Mouse (Mus musculus) layer of hippocampus, postnatal 36 days (tissue): ENCODE results near the gene Ralgapb. TPM values are rescaled to one million over a fixed set of nuclear protein-coding genes. Genes with fewer than 3 reads are reported as not detected.
A peak's percentile ranks its signal among the peaks of the same experiment; 100 is the strongest.

Source experiments
- DNase-seq, 2 experiments: peaks; one replicate each; pipeline ENCODE4 v3.0.0; 2022
- total RNA-seq, 2 experiments: library from RNA; stranded (reverse); gene quantifications; 2 replicates each; pipeline ENCODE4 v1.2.3; 2021

Ralgapb gene
- total RNA-seq, 2 experiments from 2014 or later, result 96.9 to 98.7 TPM

DNA sequence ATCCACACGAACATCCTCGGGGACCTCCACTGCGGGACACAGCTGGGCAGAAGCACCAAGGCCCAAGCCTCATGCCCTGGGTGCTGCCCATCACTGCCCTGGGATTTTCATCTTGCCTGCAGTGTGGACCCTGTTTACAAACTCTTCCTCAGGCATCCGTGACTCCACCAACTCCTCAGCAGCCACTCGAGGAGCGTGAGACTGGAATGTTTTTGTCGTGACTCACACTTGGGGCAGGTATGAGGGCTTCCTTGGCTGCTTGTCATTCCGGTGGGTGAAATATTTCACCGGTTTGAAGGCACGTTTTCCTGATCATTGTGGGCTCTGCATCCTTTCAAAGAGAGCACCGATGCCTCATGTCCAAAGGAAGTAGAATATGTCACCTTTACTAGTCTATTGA lies 109.4 kb downstream of the Ralgapb start:
- no peak for DNase-seq

DNA sequence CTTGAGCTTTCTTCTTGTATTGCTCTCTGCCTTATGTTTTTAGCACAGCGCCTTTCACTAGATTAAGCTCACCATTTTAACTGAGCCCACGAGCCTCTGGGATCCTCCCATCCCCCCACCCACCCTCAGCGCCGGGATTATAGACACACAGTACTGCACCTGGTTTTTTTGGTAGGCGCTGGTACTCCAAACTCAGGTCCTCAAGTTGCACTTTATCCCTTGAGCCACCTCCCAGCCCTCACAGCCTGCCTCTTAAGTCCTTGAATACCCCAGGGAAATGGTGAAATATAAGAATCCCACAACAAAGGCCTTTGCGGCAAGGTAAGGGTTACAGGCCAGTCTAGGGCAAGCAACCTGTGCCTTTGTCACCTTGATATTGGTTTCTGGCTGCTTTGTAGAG lies 110.2 kb downstream of the Ralgapb start:
- no peak for DNase-seq

DNA sequence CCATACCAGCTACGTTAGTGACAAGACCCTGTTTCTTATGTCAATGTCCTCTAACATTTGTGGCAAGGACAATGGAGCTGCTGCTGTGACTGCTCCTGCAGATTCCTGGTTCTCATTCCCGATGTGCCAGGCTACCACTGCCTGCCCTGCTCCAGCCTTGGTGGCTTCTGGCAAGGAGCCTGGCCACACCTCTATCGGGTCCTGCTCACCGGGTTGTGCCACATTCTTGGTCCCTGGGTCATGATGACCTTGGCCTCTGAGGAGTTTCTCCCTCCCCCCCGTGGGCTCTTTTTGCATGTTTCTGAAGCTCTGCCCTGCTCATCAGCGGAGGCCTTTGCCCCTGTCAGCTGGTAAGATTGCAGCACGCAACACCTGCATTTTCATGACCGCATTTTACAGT lies 113.4 kb downstream of the Ralgapb start:
- no peak for DNase-seq

DNA sequence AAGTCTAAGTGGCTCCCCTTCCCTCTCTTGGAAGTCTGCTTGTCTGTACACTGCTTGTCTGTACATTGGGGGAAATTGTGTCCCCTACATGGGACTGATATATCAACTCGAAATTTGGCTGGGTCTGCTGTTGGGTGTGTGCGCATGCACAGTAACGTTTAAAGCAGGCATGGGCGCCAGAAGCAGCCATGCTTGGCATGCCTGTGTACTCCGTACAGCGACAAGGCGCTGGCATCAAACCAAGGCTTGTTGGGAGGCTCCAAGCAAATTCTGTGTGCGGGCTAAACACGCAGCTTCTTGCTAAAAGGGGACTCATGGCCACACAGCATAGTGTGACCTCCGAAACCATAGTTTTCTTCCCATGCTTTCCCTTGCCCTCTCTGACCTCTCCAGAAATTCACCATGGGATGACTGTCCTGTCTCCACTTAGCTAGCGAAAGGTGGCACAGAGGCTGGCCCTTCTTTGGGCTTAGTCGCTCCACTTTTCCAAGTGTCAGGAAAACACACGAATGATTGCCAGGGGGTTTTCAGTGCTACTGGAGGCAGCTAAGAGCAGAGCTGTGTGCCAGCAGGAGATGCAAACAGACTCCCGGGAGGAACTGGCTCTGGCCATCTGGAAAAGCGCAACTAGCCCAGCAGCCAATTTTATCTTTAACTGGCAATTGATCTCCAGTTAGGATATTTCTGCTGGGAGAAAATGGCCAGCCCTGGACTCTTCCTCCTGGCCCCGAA lies 114.6 kb downstream of the Ralgapb start:
- no peak for DNase-seq

DNA sequence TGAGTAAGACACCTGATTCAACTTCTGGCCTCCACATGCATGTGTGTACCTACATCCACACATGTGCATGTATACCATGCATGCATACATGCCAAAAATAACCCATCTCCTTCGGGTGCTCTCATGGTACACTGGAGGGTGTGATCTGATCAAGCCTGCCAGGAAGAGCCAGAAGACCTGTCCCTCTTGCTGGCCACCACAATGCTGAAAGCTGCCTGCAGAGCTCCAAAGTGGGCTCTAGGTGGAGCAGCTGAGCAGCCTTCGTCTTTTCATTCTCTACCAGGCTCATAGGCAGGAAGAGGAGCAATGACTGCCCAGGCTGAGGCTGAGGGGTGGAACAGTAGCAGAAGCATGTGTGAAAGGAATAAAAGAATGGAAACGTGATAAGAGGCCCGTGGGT lies 124.4 kb downstream of the Ralgapb start:
- peak; percentile 50 to 58 for DNase-seq

DNA sequence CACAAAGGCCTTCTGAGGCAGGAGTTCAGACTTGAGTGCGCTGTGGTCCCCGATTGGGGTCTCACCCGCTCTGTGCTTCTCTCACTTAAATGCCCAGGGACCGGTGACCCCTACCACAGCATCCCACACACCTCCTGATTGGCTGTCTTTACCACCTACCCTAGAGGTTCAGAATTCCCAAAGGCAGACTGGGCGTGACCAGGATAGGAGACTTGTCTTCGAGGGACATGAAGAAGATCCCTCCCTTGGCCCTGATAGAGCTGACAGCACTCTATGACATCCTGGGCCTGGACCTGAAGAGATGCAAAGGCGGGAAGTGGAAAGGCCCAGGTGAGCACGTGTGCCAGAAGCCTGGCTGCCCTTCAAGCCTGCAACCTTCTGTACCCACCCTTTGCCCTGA lies 124.9 kb downstream of the Ralgapb start:
- no peak for DNase-seq

DNA sequence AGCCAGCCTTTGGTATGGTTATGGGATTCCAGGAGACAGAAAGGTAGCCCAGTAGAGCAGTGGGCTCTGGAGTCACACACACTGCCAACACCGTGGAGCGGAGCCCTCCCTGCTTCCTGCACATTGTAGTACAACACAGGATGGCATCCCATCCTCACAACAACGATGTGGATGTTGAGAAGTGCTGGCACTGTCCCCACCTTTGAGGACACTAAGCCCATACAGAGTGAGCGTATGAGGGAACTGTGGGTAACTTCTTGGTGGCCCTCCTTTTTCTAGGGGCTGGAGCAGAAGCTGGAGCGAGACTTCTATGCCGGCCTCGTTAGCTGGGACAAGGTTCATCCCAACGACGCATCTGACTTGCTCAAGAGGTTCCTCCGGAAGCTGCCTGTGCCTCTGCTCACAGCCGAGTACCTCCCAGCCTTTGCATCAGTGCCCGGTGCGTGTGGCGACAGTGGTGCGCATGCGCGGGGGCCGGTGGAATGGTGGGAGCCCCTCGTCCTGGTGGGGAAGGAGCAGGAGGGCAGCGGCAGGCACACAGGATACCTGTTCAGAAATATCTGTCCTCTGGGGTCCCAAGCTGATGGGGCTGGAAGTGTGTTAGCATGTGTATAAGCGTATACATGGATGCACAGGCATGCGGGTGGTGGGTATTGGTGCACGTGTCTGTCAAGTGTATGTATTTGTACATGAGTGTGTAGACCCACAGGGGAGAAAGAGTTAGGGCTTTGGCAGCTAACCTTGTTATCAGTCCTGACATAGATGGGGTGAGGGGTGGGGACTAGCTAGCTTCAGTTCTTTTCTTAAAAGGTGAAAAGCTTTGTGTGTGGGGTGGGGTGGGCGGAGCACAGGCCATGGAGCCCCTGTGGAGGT lies 130.0 kb downstream of the Ralgapb start:
- DNase-seq, result no peak

DNA sequence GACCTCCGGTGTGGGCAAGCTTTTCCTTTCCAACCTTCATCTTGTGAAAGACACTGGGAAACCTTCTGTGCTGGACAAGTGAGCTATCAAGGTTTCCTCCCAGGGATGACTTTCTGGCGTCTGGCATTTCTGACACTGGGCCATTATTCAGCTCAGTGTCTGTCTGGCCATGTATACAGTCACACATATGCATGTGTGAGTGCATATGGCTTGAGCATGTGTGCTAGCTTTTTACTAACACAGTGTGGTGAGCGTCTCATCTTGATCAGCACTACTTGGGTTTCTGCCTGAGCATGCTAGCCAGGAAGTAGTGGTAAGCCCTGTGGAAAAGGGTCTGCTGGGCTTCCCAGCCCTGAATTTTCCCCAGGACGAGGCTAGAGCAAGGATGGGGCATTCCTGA lies 131.6 kb downstream of the Ralgapb start:
- no peak for DNase-seq

DNA sequence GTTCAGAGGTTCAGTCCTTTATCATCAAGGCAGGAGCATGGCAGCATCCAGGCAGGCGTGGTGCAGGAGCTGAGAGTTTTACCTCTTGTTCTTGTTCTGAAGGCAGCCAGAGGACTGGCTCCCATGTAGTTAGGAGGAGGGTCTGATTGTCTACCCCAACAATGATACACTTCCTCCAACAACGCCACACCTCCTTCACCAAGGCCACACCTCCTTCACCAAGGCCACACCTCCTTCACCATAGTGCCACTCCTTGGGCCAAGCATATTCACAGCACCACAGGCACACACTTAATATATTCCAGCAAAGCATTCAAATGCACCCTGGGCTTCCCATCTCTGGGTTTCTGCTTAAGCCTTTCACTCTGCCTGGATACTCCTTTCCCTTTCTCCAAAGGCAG lies 135.6 kb downstream of the Ralgapb start:
- DNase-seq, result no peak

DNA sequence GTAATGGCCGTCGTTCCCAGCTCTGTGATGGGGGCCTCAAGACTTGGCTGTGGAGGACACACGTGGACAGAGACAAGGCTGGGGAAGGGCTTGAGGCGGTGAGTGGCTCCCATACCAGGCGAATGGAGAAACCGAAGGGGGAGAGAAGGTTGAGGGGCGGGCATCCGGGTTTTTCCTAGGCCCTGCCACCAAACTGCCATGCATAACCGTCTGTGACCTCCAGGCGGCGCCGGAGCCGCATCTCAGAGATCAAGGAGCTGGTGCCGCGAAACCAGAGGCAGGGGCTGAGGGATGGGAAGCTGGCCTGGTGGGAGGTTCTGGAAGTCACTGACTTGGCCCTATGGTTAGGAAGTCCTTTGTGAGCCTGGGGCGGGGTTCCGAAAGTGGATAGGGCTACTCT lies 137.1 kb downstream of the Ralgapb start:
- peak; percentile 69 to 73 for DNase-seq

Other genes with a start within 250 kb of the Ralgapb start
- gene D630003M21Rik, start 180.6 kb upstream of the Ralgapb start, total RNA-seq, result 1 to 10 TPM; 3.6 to 3.7 TPM
- gene Bpi, start 151.8 kb upstream of the Ralgapb start, total RNA-seq, result not detected
- gene Lbp, start 103.4 kb upstream of the Ralgapb start, total RNA-seq, result 1 to 10 TPM in 1 of 2 experiments, under 1 TPM in 1; 1.00 to 3.9 TPM
- gene Snhg11, start 34.2 kb upstream of the Ralgapb start, total RNA-seq, result 100 to 1,000 TPM; 527 to 578 TPM
- gene Adig, start 92.8 kb downstream of the Ralgapb start, total RNA-seq, result not detected
- gene Arhgap40, start 102.9 kb downstream of the Ralgapb start, total RNA-seq, result not detected
- 10 to 100 TPM; 65.9 to 69.9 TPM for gene Slc32a1, start 200.9 kb downstream of the Ralgapb start, total RNA-seq
- gene Actr5, start 215.0 kb downstream of the Ralgapb start, total RNA-seq, result 10 to 100 TPM in 1 of 2 experiments, 1 to 10 TPM in 1; 9.9 to 13.1 TPM